Mouse (Mus musculus) adrenal gland (tissue): Measurements from ENCODE around the gene 6030468B19Rik.

Source experiments
- intact Hi-C: fragments of 180-260 bp; cut with DNase I; formaldehyde crosslinking; loops from one replicate; pipeline ENCODE4 v1.15.1; 2025

6030468B19Rik gene

GRCm38 (mm10) chr11:117778851-117779433 is 18.5 kb upstream of the 6030468B19Rik start:
- intact Hi-C loops = no loop called here

- intact Hi-C loops = loop anchor here (5.0 kb wide), 1 partner anchor 37 kb away; no protein-coding TSS in a partner anchor
These were observed 17.8 kb upstream of the 6030468B19Rik start for GRCm38 (mm10) chr11:117779434-117780198.

- intact Hi-C loops = loop anchor here (5.0 kb wide), 1 partner anchor 38 kb away; no protein-coding TSS in a partner anchor
These were observed 17.3 kb upstream of the 6030468B19Rik start for GRCm38 (mm10) chr11:117780199-117780515.

GRCm38 (mm10) chr11:117780582-117781111 is 16.8 kb upstream of the 6030468B19Rik start:
- intact Hi-C loops = loop anchor here (5.0 kb wide), 1 partner anchor 38 kb away; no protein-coding TSS in a partner anchor

GRCm38 (mm10) chr11:117781199-117781821 is 16.1 kb upstream of the 6030468B19Rik start:
- intact Hi-C loops = loop anchor here (5.0 kb wide), 1 partner anchor 39 kb away; no protein-coding TSS in a partner anchor

- intact Hi-C loops = loop anchor here (5.0 kb wide), 1 partner anchor 40 kb away; no protein-coding TSS in a partner anchor
These were observed 15.3 kb upstream of the 6030468B19Rik start, which contains the start of the genes Tmc8 and Tmc6 for GRCm38 (mm10) chr11:117781993-117782704. TSS of gene Tmc8 (plus strand) at chr11:117782076. TSS of gene Tmc6 (minus strand) at chr11:117782198.

GRCm38 (mm10) chr11:117782705-117783034 is 14.8 kb upstream of the 6030468B19Rik start:
- intact Hi-C loops = loop anchor here (5.0 kb wide), 1 partner anchor 40 kb away; no protein-coding TSS in a partner anchor

- intact Hi-C loops = loop anchor here (5.0 kb wide), 1 partner anchor 41 kb away; no protein-coding TSS in a partner anchor
These were observed 14.4 kb upstream of the 6030468B19Rik start for GRCm38 (mm10) chr11:117783089-117783488.

- intact Hi-C loops = loop anchor here (5.0 kb wide), 1 partner anchor 41 kb away; no protein-coding TSS in a partner anchor
These were observed 13.7 kb upstream of the 6030468B19Rik start for GRCm38 (mm10) chr11:117783683-117784309.

GRCm38 (mm10) chr11:117786294-117786693 is 11.2 kb upstream of the 6030468B19Rik start:
- intact Hi-C loops = loop anchor here (2.0 to 5.0 kb wide), 2 partner anchors 36 to 77 kb away; no protein-coding TSS in a partner anchor

- intact Hi-C loops = loop anchor here (5.0 kb wide), 1 partner anchor 34 kb away; no protein-coding TSS in a partner anchor
These were observed 9.0 kb upstream of the 6030468B19Rik start for GRCm38 (mm10) chr11:117788481-117788880.

GRCm38 (mm10) chr11:117790286-117790685 is 7.2 kb upstream of the 6030468B19Rik start:
- intact Hi-C loops = no loop called here

GRCm38 (mm10) chr11:117790703-117791440 is 6.6 kb upstream of the 6030468B19Rik start:
- intact Hi-C loops = no loop called here

- intact Hi-C loops = no loop called here
These were observed 6.1 kb upstream of the 6030468B19Rik start for GRCm38 (mm10) chr11:117791441-117791761.

GRCm38 (mm10) chr11:117792281-117792888 is 5.1 kb upstream of the 6030468B19Rik start:
- intact Hi-C loops = no loop called here

- intact Hi-C loops = no loop called here
These were observed 3.4 kb upstream of the 6030468B19Rik start for GRCm38 (mm10) chr11:117794035-117794551.

- intact Hi-C loops = no loop called here
These were observed 506 bp upstream of the 6030468B19Rik start for GRCm38 (mm10) chr11:117796954-117797353.

GRCm38 (mm10) chr11:117798160-117798541 is 691 bp downstream of the 6030468B19Rik start:
- intact Hi-C loops = no loop called here

GRCm38 (mm10) chr11:117799174-117799573 is 1.7 kb downstream of the 6030468B19Rik start:
- intact Hi-C loops = no loop called here
